Mouse (Mus musculus): ENCODE results near the gene Srpk1. TPM values are rescaled to one million over a fixed set of nuclear protein-coding genes. Genes with fewer than 3 reads are reported as not detected.
A peak's percentile ranks its signal among the peaks of the same experiment; 100 is the strongest.

Gene Srpk1
- total RNA-seq (2014; fragmentation: Nextera tagmentation) (141 and 164 TPM in 2 replicates), total RNA-seq (2017) (159 and 165 TPM in 2 replicates)

- peak; percentile 40 for ATAC-seq (replicated peaks; ENCODE audit: low FRiP score, low TSS enrichment, poor library complexity, severe bottlenecking)
Measured at GRCm38 (mm10) chr17:28622300-28622759, at the start of gene Srpk1. Srpk1 (minus strand) TSS chr17:28622709.

- ATAC-seq (replicated peaks; ENCODE audit: low FRiP score, low TSS enrichment, poor library complexity, severe bottlenecking) = no peak
Measured at GRCm38 (mm10) chr17:28659564-28659963, 37.1 kb upstream of the Srpk1 start.

- peak; percentile 76 for ATAC-seq (replicated peaks; ENCODE audit: low FRiP score, low TSS enrichment, poor library complexity, severe bottlenecking)
Measured at GRCm38 (mm10) chr17:28657936-28658335, 35.4 kb upstream of the Srpk1 start.

GRCm38 (mm10) chr17:28650268-28650667 is 27.8 kb upstream of the Srpk1 start:
- ATAC-seq (replicated peaks; ENCODE audit: low FRiP score, low TSS enrichment, poor library complexity, severe bottlenecking) = no peak

- peak; percentile 85 for ATAC-seq (replicated peaks; ENCODE audit: low FRiP score, low TSS enrichment, poor library complexity, severe bottlenecking)
Measured at GRCm38 (mm10) chr17:28648607-28649370, 26.3 kb upstream of the Srpk1 start.

GRCm38 (mm10) chr17:28646221-28646620 is 23.7 kb upstream of the Srpk1 start:
- ATAC-seq (replicated peaks; ENCODE audit: low FRiP score, low TSS enrichment, poor library complexity, severe bottlenecking) = no peak

GRCm38 (mm10) chr17:28644112-28644511 is 21.6 kb upstream of the Srpk1 start:
- no peak for ATAC-seq (replicated peaks; ENCODE audit: low FRiP score, low TSS enrichment, poor library complexity, severe bottlenecking)

GRCm38 (mm10) chr17:28643697-28644096 is 21.2 kb upstream of the Srpk1 start:
- no peak for ATAC-seq (replicated peaks; ENCODE audit: low FRiP score, low TSS enrichment, poor library complexity, severe bottlenecking)

GRCm38 (mm10) chr17:28640113-28640512 is 17.6 kb upstream of the Srpk1 start:
- ATAC-seq (replicated peaks; ENCODE audit: low FRiP score, low TSS enrichment, poor library complexity, severe bottlenecking) = no peak

GRCm38 (mm10) chr17:28637711-28638690 is 15.5 kb upstream of the Srpk1 start:
- ATAC-seq (replicated peaks; ENCODE audit: low FRiP score, low TSS enrichment, poor library complexity, severe bottlenecking) = peak; percentile 51

- ATAC-seq (replicated peaks; ENCODE audit: low FRiP score, low TSS enrichment, poor library complexity, severe bottlenecking) = peak; percentile 47
Measured at GRCm38 (mm10) chr17:28635842-28636241, 13.3 kb upstream of the Srpk1 start.

- ATAC-seq (replicated peaks; ENCODE audit: low FRiP score, low TSS enrichment, poor library complexity, severe bottlenecking) = 0 out of 2 replicates have a peak, but pooled peaks have one; percentile 15
Measured at GRCm38 (mm10) chr17:28629125-28629524, 6.6 kb upstream of the Srpk1 start.

GRCm38 (mm10) chr17:28628248-28629124 is 6.0 kb upstream of the Srpk1 start:
- ATAC-seq (replicated peaks; ENCODE audit: low FRiP score, low TSS enrichment, poor library complexity, severe bottlenecking) = 0 out of 2 replicates have a peak, but pooled peaks have one; percentile 13

- no peak for ATAC-seq (replicated peaks; ENCODE audit: low FRiP score, low TSS enrichment, poor library complexity, severe bottlenecking)
Measured at GRCm38 (mm10) chr17:28626937-28627336, 4.4 kb upstream of the Srpk1 start.

GRCm38 (mm10) chr17:28625327-28625726 is 2.8 kb upstream of the Srpk1 start:
- no peak for ATAC-seq (replicated peaks; ENCODE audit: low FRiP score, low TSS enrichment, poor library complexity, severe bottlenecking)

GRCm38 (mm10) chr17:28624841-28625240 is 2.3 kb upstream of the Srpk1 start:
- no peak for ATAC-seq (replicated peaks; ENCODE audit: low FRiP score, low TSS enrichment, poor library complexity, severe bottlenecking)

GRCm38 (mm10) chr17:28621381-28622299 is 869 bp downstream of the Srpk1 start:
- ATAC-seq (replicated peaks; ENCODE audit: low FRiP score, low TSS enrichment, poor library complexity, severe bottlenecking) = peak; percentile 39

- no peak for ATAC-seq (replicated peaks; ENCODE audit: low FRiP score, low TSS enrichment, poor library complexity, severe bottlenecking)
Measured at GRCm38 (mm10) chr17:28618775-28619174, 3.7 kb downstream of the Srpk1 start.

Measured in megakaryocyte-erythroid progenitor cell, adult 5-6 weeks (primary cell).